Mouse (Mus musculus) right cerebral cortex, adult 2 months (tissue): ENCODE results near the gene Gm21708.
"Not testable (repeated sequence)": the region's sequence is repeated elsewhere in the genome, so short reads cannot be mapped to it uniquely, and the experiment has no call there.

Experiments used
- DNase-seq, 2 experiments: peaks; one replicate each; pipeline ENCODE4 v3.0.0; 2021 to 2022; ENCODE audit warnings: low spot score in 2 of 2

Gm21708 gene

DNA sequence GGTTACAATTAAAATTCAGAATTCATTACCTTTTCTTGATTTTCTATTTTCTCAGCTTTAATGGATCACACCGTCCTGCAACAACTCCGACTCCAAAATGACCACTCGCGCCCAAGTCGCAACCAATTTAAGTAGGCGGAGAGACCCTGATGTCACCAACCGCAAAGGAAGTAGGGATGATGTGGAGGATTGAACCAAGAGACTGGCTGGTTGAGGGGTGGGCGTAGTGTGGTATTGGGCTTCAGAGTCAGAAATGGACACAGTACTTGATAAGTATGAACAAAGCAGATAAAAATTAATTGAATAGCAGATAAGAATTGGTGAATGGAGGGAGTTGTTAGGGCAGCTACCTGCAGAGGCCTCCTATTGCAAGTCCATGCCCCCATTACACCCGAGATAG is at the start of gene Gm21708, which contains the start of gene Gm21704:
Gm21708 (minus strand) TSS at position 101 of the 400 bp plus-strand sequence.
Gm21704 (minus strand) TSS at position 101 of the 400 bp plus-strand sequence.
- not testable (repeated sequence) for DNase-seq
